Mouse (Mus musculus) liver, postnatal 0 days (tissue): ENCODE measurements around the gene Gm20388. TPM values are rescaled to one million over a fixed set of nuclear protein-coding genes. Genes with fewer than 3 reads are reported as not detected.

Source experiments
- ATAC-seq: fragments of 200-750 bp; cut with Nextera tagmentation; 2 replicates; pipeline ENCODE4 v1.8.0; 2017; ENCODE audit warnings: mild to moderate bottlenecking, moderate library complexity
- DNase-seq: peaks from one replicate; pipeline ENCODE4 v3.0.0-alpha.2; 2016
- H3K27ac ChIP-seq: fragments of 300-500 bp; sonication (generic); 2 replicates; pipeline ENCODE4 v1.5.1; 2014; ENCODE audit warnings: antibody characterized with exemption, moderate library complexity, mild to moderate bottlenecking, low read depth
- H3K27me3 ChIP-seq: fragments of 300-500 bp; sonication (generic); 2 replicates; pipeline ENCODE4 v1.6.1; 2014; ENCODE audit warnings: low read length, control low read depth, mixed read lengths; ENCODE audit not compliant: insufficient read depth
- H3K36me3 ChIP-seq: fragments of 300-500 bp; sonication (generic); replicated peaks from 2 replicates; pipeline ENCODE4 v1.6.1; 2014; ENCODE audit warnings: mild to moderate bottlenecking, control low read depth, low read length, moderate library complexity, mixed read lengths; ENCODE audit not compliant: insufficient read depth
- H3K4me1 ChIP-seq: fragments of 300-500 bp; sonication (generic); 2 replicates; pipeline ENCODE4 v1.6.1; 2014; ENCODE audit warnings: antibody characterized with exemption, mild to moderate bottlenecking, control low read depth; ENCODE audit not compliant: insufficient read depth
- H3K4me2 ChIP-seq: fragments of 300-500 bp; sonication (generic); 2 replicates; pipeline ENCODE4 v1.6.1; 2014; ENCODE audit warnings: low read depth, mild to moderate bottlenecking, low read length, moderate library complexity, mixed read lengths
- H3K4me3 ChIP-seq: fragments of 300-500 bp; sonication (generic); 2 replicates; pipeline ENCODE4 v1.5.1; 2014; ENCODE audit warnings: low read depth, low read length
- H3K9ac ChIP-seq: fragments of 300-500 bp; sonication (generic); replicated peaks from 2 replicates; pipeline ENCODE4 v1.6.1; 2014; ENCODE audit warnings: mild to moderate bottlenecking, moderate library complexity
- H3K9me3 ChIP-seq: fragments of 300-500 bp; sonication (generic); 2 replicates; pipeline ENCODE4 v1.6.1; 2016; ENCODE audit warnings: mild to moderate bottlenecking, control low read depth, low read length, mixed read lengths
- CTCF ChIP-seq: sonication (generic); IDR thresholded peaks from 2 replicates; pipeline ENCODE4 v1.5.1; 2016; ENCODE audit warnings: antibody characterized with exemption, low read depth
- EP300 ChIP-seq: IDR thresholded peaks from 2 replicates; pipeline ENCODE4 v1.6.1; 2016; ENCODE audit warnings: antibody characterized with exemption, low read depth, mild to moderate bottlenecking
- WGBS: fragments of 180-500 bp; shearing (Covaris S2); extraction: QIAGEN DNeasy Blood & Tissue Kit; methylation state at CpG from one replicate; pipeline ENCODE4 v1.1.7; 2014; ENCODE audit not compliant: insufficient replicate concordance; 5-methylcytosine and 5-hydroxymethylcytosine counted together
- polyA plus RNA-seq: library from polyadenylated mRNA; unstranded; fragments of >200 nt; fragmentation: Nextera tagmentation; extraction: Ambion mirVana; gene quantifications from 2 replicates; pipeline ENCODE4 v1.2.1, GENCODE M21; 2015

The Gm20388 gene
- polyA plus RNA-seq, 1 experiment from 2014 or later: not detected

GRCm38 (mm10) chr8:121674524-121674923 is 1763.9 kb downstream of the Gm20388 start:
- 54% methylated on average over 5 of the region's 5 CpGs for WGBS
- Histone ChIP-seq H3K4me1 (no peaks in the 10 kb centered on the region), H3K4me3 (no peak overlapping the region), H3K9ac (no peak overlapping the region), H3K9me3 (no peaks in the 10 kb centered on the region), H3K36me3 (no peaks in the 10 kb centered on the region), H3K27ac (no peak overlapping the region), H3K27me3 (no peaks in the 10 kb centered on the region), H3K4me2 (no peak overlapping the region)
- no peak for ATAC-seq
- no peak for DNase-seq
- TF ChIP-seq CTCF (peak; percentile 54), EP300 (no peak)

DNA sequence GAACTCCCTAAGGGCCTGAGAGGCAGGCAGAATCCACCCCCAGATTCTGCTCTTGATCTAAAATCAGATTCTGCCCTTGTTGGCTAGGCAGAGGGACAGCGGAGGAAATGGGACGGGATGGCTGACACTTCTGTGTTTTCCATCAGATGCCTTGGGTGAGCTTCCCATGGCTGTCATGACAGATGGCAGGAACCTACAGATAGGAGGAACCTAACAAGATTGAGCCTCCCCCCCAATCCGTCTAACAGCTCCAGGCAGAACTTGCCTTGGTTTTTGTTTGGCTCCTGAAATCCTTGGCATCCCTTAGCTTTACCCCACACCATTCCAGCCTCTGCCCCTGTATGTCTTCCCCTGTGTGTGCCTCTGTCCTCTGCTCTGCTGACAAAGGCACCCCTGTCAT is 1764.5 kb downstream of the Gm20388 start:
- DNase-seq (no peak), ATAC-seq (no peak)
- H3K27me3 ChIP-seq: no peaks in the 10 kb centered on the region
- H3K4me3 ChIP-seq: no peak overlapping the region
- no peak overlapping the region for H3K27ac ChIP-seq
- H3K36me3 ChIP-seq: no peaks in the 10 kb centered on the region
- 56% methylated on average over 3 of the region's 3 CpGs for WGBS
- no peak overlapping the region for H3K9ac ChIP-seq
- TF ChIP-seq CTCF (no peak), EP300 (no peak)
- no peaks in the 10 kb centered on the region for H3K9me3 ChIP-seq
- no peak overlapping the region for H3K4me2 ChIP-seq
- H3K4me1 ChIP-seq: no peaks in the 10 kb centered on the region

- Histone ChIP-seq H3K27me3 (no peaks in the 10 kb centered on the region), H3K4me1 (no peaks in the 10 kb centered on the region), H3K27ac (no peak overlapping the region), H3K36me3 (no peaks in the 10 kb centered on the region), H3K9me3 (no peaks in the 10 kb centered on the region), H3K4me2 (no peak overlapping the region), H3K4me3 (no peak overlapping the region), H3K9ac (no peak overlapping the region)
- WGBS: 62% methylated on average over 20 of the region's 20 CpGs
- DNase-seq (no peak), ATAC-seq (no peak)
- TF ChIP-seq EP300 (no peak), CTCF (no peak)
Observed at GRCm38 (mm10) chr8:121675701-121676100, 1765.1 kb downstream of the Gm20388 start.

DNA sequence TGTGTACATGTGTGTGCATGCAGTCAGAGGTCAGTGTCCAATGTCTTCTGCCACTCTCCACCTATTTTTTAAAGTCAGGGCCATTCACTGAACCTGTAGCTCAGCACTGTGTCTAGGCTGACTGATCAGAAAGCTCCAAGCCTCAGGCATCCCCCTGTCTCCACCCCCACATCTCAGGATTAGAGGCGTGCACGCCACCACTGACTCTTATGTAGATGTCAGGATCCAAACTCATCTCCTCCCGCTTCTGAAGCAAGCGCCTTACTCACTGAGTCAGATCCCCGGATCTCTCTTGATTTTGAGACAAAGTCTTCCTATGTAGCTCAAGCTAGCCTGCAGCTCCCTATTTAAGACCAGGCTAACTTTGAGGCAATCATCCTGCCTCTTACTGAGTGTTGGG is 1768.1 kb downstream of the Gm20388 start:
- H3K27ac ChIP-seq: no peak overlapping the region
- ATAC-seq: no peak
- WGBS: 64% methylated on average over 5 of the region's 5 CpGs
- no peaks in the 10 kb centered on the region for H3K27me3 ChIP-seq
- TF ChIP-seq EP300: no peak
- TF ChIP-seq CTCF: no peak
- no peaks in the 10 kb centered on the region for H3K36me3 ChIP-seq
- no peak for DNase-seq
- H3K4me1 ChIP-seq: no peaks in the 10 kb centered on the region
- no peaks in the 10 kb centered on the region for H3K9me3 ChIP-seq
- no peak overlapping the region for H3K9ac ChIP-seq
- H3K4me3 ChIP-seq: no peak overlapping the region
- H3K4me2 ChIP-seq: no peak overlapping the region

- no peak overlapping the region for H3K4me2 ChIP-seq
- H3K9me3 ChIP-seq: no peaks in the 10 kb centered on the region
- H3K9ac ChIP-seq: no peak overlapping the region
- H3K27ac ChIP-seq: no peak overlapping the region
- TF ChIP-seq EP300: no peak
- no peak for TF ChIP-seq CTCF
- H3K36me3 ChIP-seq: no peaks in the 10 kb centered on the region
- ATAC-seq (no peak), DNase-seq (no peak)
- H3K27me3 ChIP-seq: no peaks in the 10 kb centered on the region
- WGBS: 81% methylated on average over 4 of the region's 4 CpGs
- no peaks in the 10 kb centered on the region for H3K4me1 ChIP-seq
- no peak overlapping the region for H3K4me3 ChIP-seq
Observed at GRCm38 (mm10) chr8:121680896-121681295, 1770.3 kb downstream of the Gm20388 start.

GRCm38 (mm10) chr8:121681457-121681856 is 1770.8 kb downstream of the Gm20388 start:
- 53% methylated on average over 10 of the region's 10 CpGs for WGBS
- Histone ChIP-seq H3K27ac (no peak overlapping the region), H3K9me3 (no peaks in the 10 kb centered on the region), H3K4me3 (no peak overlapping the region), H3K4me1 (no peaks in the 10 kb centered on the region), H3K4me2 (no peak overlapping the region), H3K27me3 (no peaks in the 10 kb centered on the region), H3K36me3 (no peaks in the 10 kb centered on the region), H3K9ac (no peak overlapping the region)
- TF ChIP-seq CTCF (no peak), EP300 (no peak)
- DNase-seq: no peak
- no peak for ATAC-seq

- H3K4me1 ChIP-seq: no peaks in the 10 kb centered on the region
- H3K36me3 ChIP-seq: no peaks in the 10 kb centered on the region
- H3K27me3 ChIP-seq: no peaks in the 10 kb centered on the region
- H3K4me3 ChIP-seq: no peak overlapping the region
- H3K27ac ChIP-seq: no peak overlapping the region
- no peaks in the 10 kb centered on the region for H3K9me3 ChIP-seq
- ATAC-seq (no peak), DNase-seq (no peak)
- no peak overlapping the region for H3K4me2 ChIP-seq
- 65% methylated on average over 10 of the region's 10 CpGs for WGBS
- H3K9ac ChIP-seq: no peak overlapping the region
- TF ChIP-seq EP300 (no peak), CTCF (no peak)
Observed at GRCm38 (mm10) chr8:121683083-121683832, 1772.6 kb downstream of the Gm20388 start.
